Mouse (Mus musculus) hindbrain, embryonic 14.5 days (tissue): ENCODE results near the gene Pde11a. TPM values are rescaled to one million over a fixed set of nuclear protein-coding genes. Genes with fewer than 3 reads are reported as not detected.
A peak's percentile ranks its signal among the peaks of the same experiment; 100 is the strongest.

Experiments used
- ATAC-seq: fragments of 200-750 bp; cut with Nextera tagmentation; 2 replicates; pipeline ENCODE4 v1.8.0; 2017; ENCODE audit warnings: moderate number of reproducible peaks, mild to moderate bottlenecking, moderate TSS enrichment, moderate library complexity; ENCODE audit not compliant: low FRiP score
- DNase-seq: peaks from one replicate; pipeline ENCODE4 v3.0.0-alpha.2; 2015; ENCODE audit warnings: low spot score
- H3K27ac ChIP-seq: fragments of 300-500 bp; sonication (generic); 2 replicates; pipeline ENCODE4 v1.5.1; 2014; ENCODE audit warnings: mild to moderate bottlenecking, moderate library complexity
- H3K27me3 ChIP-seq: fragments of 300-500 bp; sonication (generic); 2 replicates; pipeline ENCODE4 v1.6.1; 2014; ENCODE audit warnings: mild to moderate bottlenecking, low read length, mixed read lengths; ENCODE audit not compliant: control insufficient read depth, insufficient read depth
- H3K36me3 ChIP-seq: fragments of 300-500 bp; sonication (generic); replicated peaks from 2 replicates; pipeline ENCODE4 v1.6.1; 2014; ENCODE audit not compliant: control insufficient read depth, insufficient read depth
- H3K4me1 ChIP-seq: fragments of 300-500 bp; sonication (generic); replicated peaks from 2 replicates; pipeline ENCODE4 v1.6.1; 2014; ENCODE audit warnings: antibody characterized with exemption, low read length, mixed read lengths; ENCODE audit not compliant: control insufficient read depth, insufficient read depth
- H3K4me2 ChIP-seq: fragments of 300-500 bp; sonication (generic); replicated peaks from 2 replicates; pipeline ENCODE4 v1.6.1; 2014; ENCODE audit warnings: mild to moderate bottlenecking, moderate library complexity
- H3K4me3 ChIP-seq: fragments of 300-500 bp; sonication (generic); replicated peaks from 2 replicates; pipeline ENCODE4 v1.5.1; 2014; ENCODE audit warnings: mild to moderate bottlenecking, low read length
- H3K9ac ChIP-seq: fragments of 300-500 bp; sonication (generic); 2 replicates; pipeline ENCODE4 v1.6.1; 2014
- H3K9me3 ChIP-seq: fragments of 300-500 bp; sonication (generic); 2 replicates; pipeline ENCODE4 v1.6.1; 2016; ENCODE audit warnings: low read length; ENCODE audit not compliant: control insufficient read depth
- WGBS: fragments of 180-500 bp; shearing (Covaris S2); extraction: QIAGEN DNeasy Blood & Tissue Kit; methylation state at CpG from one replicate; pipeline ENCODE4 v1.1.7; 2014; 5-methylcytosine and 5-hydroxymethylcytosine counted together
- polyA plus RNA-seq: library from polyadenylated mRNA; unstranded; fragments of >200 nt; fragmentation: Nextera tagmentation; extraction: Ambion mirVana; gene quantifications from 2 replicates; pipeline ENCODE4 v1.2.1, GENCODE M21; 2014

The Pde11a gene
- polyA plus RNA-seq, 1 experiment from 2014 or later = 1.7 TPM

- 69% methylated on average over 3 of the region's 3 CpGs for WGBS
- no peak overlapping the region for H3K4me3 ChIP-seq
- no peak overlapping the region for H3K9ac ChIP-seq
- H3K36me3 ChIP-seq = no peaks in the 10 kb centered on the region
- no peak overlapping the region for H3K27ac ChIP-seq
- DNase-seq (no peak), ATAC-seq (no peak)
- H3K27me3 ChIP-seq = no peaks in the 10 kb centered on the region
- no peaks in the 10 kb centered on the region for H3K9me3 ChIP-seq
- no peaks in the 10 kb centered on the region for H3K4me1 ChIP-seq
- H3K4me2 ChIP-seq = no peak overlapping the region
Measured at GRCm38 (mm10) chr2:76080549-76080948, 258.0 kb downstream of the Pde11a start.

GRCm38 (mm10) chr2:76076838-76077237 is 261.7 kb downstream of the Pde11a start:
- Histone ChIP-seq H3K9ac (no peak overlapping the region), H3K9me3 (no peaks in the 10 kb centered on the region), H3K4me1 (no peaks in the 10 kb centered on the region), H3K36me3 (no peaks in the 10 kb centered on the region), H3K4me2 (no peak overlapping the region), H3K4me3 (no peak overlapping the region), H3K27ac (no peak overlapping the region), H3K27me3 (no peaks in the 10 kb centered on the region)
- ATAC-seq (no peak), DNase-seq (no peak)
- WGBS = 85% methylated on average over 2 of the region's 2 CpGs

- H3K36me3 ChIP-seq = no peaks in the 10 kb centered on the region
- H3K9me3 ChIP-seq = no peaks in the 10 kb centered on the region
- ATAC-seq (no peak), DNase-seq (no peak)
- H3K4me1 ChIP-seq = no peaks in the 10 kb centered on the region
- H3K4me2 ChIP-seq = no peak overlapping the region
- H3K27ac ChIP-seq = no peak overlapping the region
- no peaks in the 10 kb centered on the region for H3K27me3 ChIP-seq
- no peak overlapping the region for H3K4me3 ChIP-seq
- no peak overlapping the region for H3K9ac ChIP-seq
- 95% methylated on average over 4 of the region's 4 CpGs for WGBS
Measured at GRCm38 (mm10) chr2:76076047-76076446, 262.5 kb downstream of the Pde11a start.

- Histone ChIP-seq H3K9ac (no peak overlapping the region), H3K27me3 (no peaks in the 10 kb centered on the region), H3K4me2 (no peak overlapping the region), H3K9me3 (no peaks in the 10 kb centered on the region), H3K27ac (no peak overlapping the region), H3K4me1 (peaks cover 16% of the 10 kb centered on the region), H3K36me3 (no peaks in the 10 kb centered on the region), H3K4me3 (no peak overlapping the region)
- WGBS = 73% methylated on average over 6 of the region's 6 CpGs
- ATAC-seq (no peak), DNase-seq (no peak)
Measured at GRCm38 (mm10) chr2:76073079-76073478, 265.5 kb downstream of the Pde11a start.

GRCm38 (mm10) chr2:76070432-76071306 is 267.9 kb downstream of the Pde11a start:
- Histone ChIP-seq H3K27me3 (no peaks in the 10 kb centered on the region), H3K36me3 (no peaks in the 10 kb centered on the region), H3K9me3 (no peaks in the 10 kb centered on the region), H3K4me3 (peak overlapping the region; percentile 33), H3K27ac (peak overlapping the region; percentile 80), H3K4me2 (peak overlapping the region; percentile 47), H3K4me1 (peaks cover 16% of the 10 kb centered on the region), H3K9ac (peak overlapping the region; percentile 38)
- DNase-seq (peak; percentile 91), ATAC-seq (peak; percentile 90)
- WGBS = 2% methylated on average over 18 of the region's 19 CpGs

GRCm38 (mm10) chr2:76069238-76069637 is 269.3 kb downstream of the Pde11a start:
- Histone ChIP-seq H3K9me3 (no peaks in the 10 kb centered on the region), H3K27me3 (no peaks in the 10 kb centered on the region), H3K4me2 (peak overlapping the region; percentile 47), H3K27ac (peak overlapping the region; percentile 80), H3K4me3 (no peak overlapping the region), H3K36me3 (no peaks in the 10 kb centered on the region), H3K9ac (peak overlapping the region; percentile 34; the same call in 1 of the 2 replicates), H3K4me1 (peaks cover 16% of the 10 kb centered on the region)
- WGBS = 50% methylated on average over 13 of the region's 13 CpGs
- 0 out of 2 replicates have a peak, but pooled peaks have one; percentile 12 for ATAC-seq
- DNase-seq = peak; percentile 49

- H3K9ac ChIP-seq = no peak overlapping the region
- WGBS = 71% methylated on average over 10 of the region's 10 CpGs
- H3K27me3 ChIP-seq = no peaks in the 10 kb centered on the region
- H3K4me1 ChIP-seq = peaks cover 20% of the 10 kb centered on the region
- H3K36me3 ChIP-seq = no peaks in the 10 kb centered on the region
- H3K9me3 ChIP-seq = no peaks in the 10 kb centered on the region
- H3K4me2 ChIP-seq = no peak overlapping the region
- DNase-seq = no peak
- H3K27ac ChIP-seq = peak overlapping the region; percentile 80
- no peak for ATAC-seq
- no peak overlapping the region for H3K4me3 ChIP-seq
Measured at GRCm38 (mm10) chr2:76068155-76068554, 270.4 kb downstream of the Pde11a start.

GRCm38 (mm10) chr2:76067144-76067543 is 271.4 kb downstream of the Pde11a start:
- H3K27ac ChIP-seq = no peak overlapping the region
- H3K4me1 ChIP-seq = peaks cover 20% of the 10 kb centered on the region
- 58% methylated on average over 4 of the region's 4 CpGs for WGBS
- no peaks in the 10 kb centered on the region for H3K9me3 ChIP-seq
- H3K27me3 ChIP-seq = no peaks in the 10 kb centered on the region
- no peak overlapping the region for H3K4me3 ChIP-seq
- no peak overlapping the region for H3K4me2 ChIP-seq
- H3K9ac ChIP-seq = no peak overlapping the region
- DNase-seq (no peak), ATAC-seq (no peak)
- no peaks in the 10 kb centered on the region for H3K36me3 ChIP-seq

- Histone ChIP-seq H3K27me3 (no peaks in the 10 kb centered on the region), H3K27ac (no peak overlapping the region), H3K4me2 (no peak overlapping the region), H3K4me1 (peaks cover 20% of the 10 kb centered on the region), H3K9me3 (no peaks in the 10 kb centered on the region), H3K9ac (no peak overlapping the region), H3K4me3 (no peak overlapping the region), H3K36me3 (no peaks in the 10 kb centered on the region)
- 76% methylated on average over 7 of the region's 7 CpGs for WGBS
- no peak for DNase-seq
- no peak for ATAC-seq
Measured at GRCm38 (mm10) chr2:76065292-76065691, 273.3 kb downstream of the Pde11a start.
